Mouse (Mus musculus) embryonic facial prominence, embryonic 12.5 days (tissue): ENCODE data around the gene Lingo1. TPM values are rescaled to one million over a fixed set of nuclear protein-coding genes. Genes with fewer than 3 reads are reported as not detected.

Source experiments
- ATAC-seq: fragments of 200-750 bp; cut with Nextera tagmentation; 2 replicates; pipeline ENCODE4 v1.8.0; 2017; ENCODE audit not compliant: insufficient number of reproducible peaks, insufficient read depth, low FRiP score, low TSS enrichment
- H3K27ac ChIP-seq: fragments of 300-500 bp; sonication (generic); 2 replicates; pipeline ENCODE4 v1.5.1; 2016; ENCODE audit warnings: mild to moderate bottlenecking
- H3K27me3 ChIP-seq: fragments of 300-500 bp; sonication (generic); 2 replicates; pipeline ENCODE4 v1.6.1; 2016; ENCODE audit warnings: mild to moderate bottlenecking, moderate library complexity
- H3K36me3 ChIP-seq: fragments of 300-500 bp; sonication (generic); 2 replicates; pipeline ENCODE4 v1.6.1; 2016; ENCODE audit warnings: mild to moderate bottlenecking
- H3K4me1 ChIP-seq: fragments of 300-500 bp; sonication (generic); 2 replicates; pipeline ENCODE4 v1.6.1; 2016
- H3K4me2 ChIP-seq: fragments of 300-500 bp; sonication (generic); replicated peaks from 2 replicates; pipeline ENCODE4 v1.6.1; 2016; ENCODE audit warnings: mild to moderate bottlenecking, moderate library complexity
- H3K4me3 ChIP-seq: fragments of 300-500 bp; sonication (generic); 2 replicates; pipeline ENCODE4 v1.5.1; 2016; ENCODE audit warnings: mild to moderate bottlenecking
- H3K9ac ChIP-seq: fragments of 300-500 bp; sonication (generic); 2 replicates; pipeline ENCODE4 v1.6.1; 2016; ENCODE audit warnings: mild to moderate bottlenecking, moderate library complexity
- H3K9me3 ChIP-seq: fragments of 300-500 bp; sonication (generic); 2 replicates; pipeline ENCODE4 v1.6.1; 2016; ENCODE audit warnings: mild to moderate bottlenecking, moderate library complexity
- WGBS: fragments of 180-500 bp; shearing (Covaris S2); methylation state at CpG from one replicate; pipeline ENCODE4 v1.1.7; 2016; 5-methylcytosine and 5-hydroxymethylcytosine counted together
- polyA plus RNA-seq: library from polyadenylated mRNA; unstranded; fragments of >200 nt; fragmentation: Nextera tagmentation; extraction: Ambion mirVana; gene quantifications from 2 replicates; pipeline ENCODE4 v1.2.1, GENCODE M21; 2016

Gene Lingo1
- polyA plus RNA-seq, 1 experiment from 2014 or later, result 6.8 TPM

DNA sequence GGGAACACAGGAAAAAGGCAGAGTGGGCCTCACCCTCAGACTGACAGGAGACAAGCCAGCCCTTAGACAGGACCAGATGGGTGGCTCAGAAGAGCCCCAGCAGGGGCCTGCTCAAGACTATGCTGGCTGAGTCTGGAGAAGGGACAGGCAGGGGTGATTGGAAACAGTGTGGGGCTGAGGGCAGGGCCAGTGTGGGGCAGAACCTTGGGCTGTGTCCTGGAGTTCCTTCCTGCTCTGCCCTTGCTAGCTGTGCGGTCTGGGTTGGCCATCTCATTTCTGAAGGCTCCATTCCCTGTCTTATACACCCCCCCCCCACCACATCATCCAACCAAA lies 109.2 kb downstream of the Lingo1 start:
- Histone ChIP-seq H3K9ac (peak overlapping the region; percentile 33; the same call in 1 of the 2 replicates), H3K4me2 (no peak overlapping the region; the same call in 1 of the 2 replicates), H3K4me1 (peaks cover 26% of the 10 kb centered on the region), H3K9me3 (no peaks in the 10 kb centered on the region), H3K36me3 (no peaks in the 10 kb centered on the region), H3K27ac (peak overlapping the region; percentile 74), H3K4me3 (no peak overlapping the region), H3K27me3 (no peaks in the 10 kb centered on the region; the same call in 1 of the 2 replicates)
- WGBS, result 47% methylated on average over 1 of the region's 1 CpGs
- peak; percentile 32; the same call in 1 of the 2 replicates for ATAC-seq

DNA sequence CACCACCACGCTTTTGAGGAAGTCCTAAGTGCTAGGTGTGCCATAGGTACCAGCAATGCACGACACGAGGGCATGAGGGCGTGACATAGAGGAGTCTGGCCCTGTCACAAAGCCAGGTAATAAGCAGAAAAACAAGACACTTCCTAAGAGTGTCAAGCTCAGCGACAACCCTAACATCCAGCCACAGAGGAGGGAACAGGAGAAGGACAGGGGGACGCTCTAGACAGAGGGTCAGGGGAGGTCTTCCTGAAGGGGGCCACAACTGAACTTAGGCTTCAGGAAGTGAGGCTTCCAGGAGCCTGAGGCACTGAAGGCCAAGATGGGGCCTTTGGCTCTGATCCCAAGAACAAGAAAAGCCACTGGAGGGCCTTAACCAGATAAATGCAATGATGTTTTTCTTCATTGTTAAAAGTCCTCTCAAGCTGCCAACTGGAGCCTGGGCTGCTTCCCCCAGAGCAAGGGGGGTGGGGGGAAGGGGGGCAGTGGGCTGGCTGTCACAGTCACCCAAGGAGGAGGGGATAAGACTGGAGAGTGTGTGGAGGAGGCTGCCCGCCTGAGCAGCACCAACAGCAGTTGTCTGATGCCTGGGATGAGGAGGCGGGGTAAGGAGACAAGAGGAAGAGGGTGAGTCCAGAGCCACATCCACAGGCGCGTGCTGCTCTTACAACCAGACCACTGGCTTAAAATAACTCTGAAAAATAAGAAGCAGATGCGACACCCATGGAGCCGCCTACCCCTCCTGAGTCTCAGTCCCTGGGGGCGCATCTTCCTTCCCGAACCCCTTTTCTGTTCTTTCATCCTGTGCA lies 109.7 kb downstream of the Lingo1 start:
- Histone ChIP-seq H3K27me3 (no peaks in the 10 kb centered on the region; the same call in 1 of the 2 replicates), H3K9ac (peak overlapping the region; percentile 33; the same call in 1 of the 2 replicates), H3K4me3 (no peak overlapping the region), H3K4me1 (peaks cover 26% of the 10 kb centered on the region), H3K9me3 (no peaks in the 10 kb centered on the region), H3K36me3 (no peaks in the 10 kb centered on the region), H3K4me2 (no peak overlapping the region; the same call in 1 of the 2 replicates), H3K27ac (peak overlapping the region; percentile 74)
- ATAC-seq, result peak; percentile 54; the same call in 1 of the 2 replicates
- 32% methylated on average over 14 of the region's 14 CpGs for WGBS

DNA sequence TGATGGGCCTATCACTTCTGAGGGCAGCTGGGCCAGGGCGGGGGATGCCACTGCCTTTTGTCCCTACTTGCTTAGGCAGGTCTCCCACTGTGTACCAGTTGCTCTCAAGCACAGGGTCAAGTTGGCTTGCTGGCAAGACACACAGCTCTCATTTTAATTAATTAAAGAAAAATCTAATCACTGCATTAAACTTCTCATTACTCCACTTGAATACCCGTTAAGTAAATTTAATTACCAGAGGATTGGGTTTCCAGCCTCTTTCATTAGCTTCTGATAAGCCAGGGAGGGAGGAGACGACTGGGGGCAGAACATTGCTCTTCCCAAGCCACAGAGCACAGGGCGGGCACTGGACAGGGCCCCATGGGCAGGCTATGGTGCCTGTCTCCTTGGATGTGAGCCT lies 113.4 kb downstream of the Lingo1 start:
- Histone ChIP-seq H3K9ac (no peak overlapping the region), H3K9me3 (no peaks in the 10 kb centered on the region), H3K4me1 (peaks cover 14% of the 10 kb centered on the region), H3K4me3 (no peak overlapping the region), H3K4me2 (no peak overlapping the region), H3K36me3 (no peaks in the 10 kb centered on the region), H3K27me3 (no peaks in the 10 kb centered on the region; the same call in 1 of the 2 replicates), H3K27ac (no peak overlapping the region)
- no peak for ATAC-seq
- WGBS, result 47% methylated on average over 4 of the region's 4 CpGs

DNA sequence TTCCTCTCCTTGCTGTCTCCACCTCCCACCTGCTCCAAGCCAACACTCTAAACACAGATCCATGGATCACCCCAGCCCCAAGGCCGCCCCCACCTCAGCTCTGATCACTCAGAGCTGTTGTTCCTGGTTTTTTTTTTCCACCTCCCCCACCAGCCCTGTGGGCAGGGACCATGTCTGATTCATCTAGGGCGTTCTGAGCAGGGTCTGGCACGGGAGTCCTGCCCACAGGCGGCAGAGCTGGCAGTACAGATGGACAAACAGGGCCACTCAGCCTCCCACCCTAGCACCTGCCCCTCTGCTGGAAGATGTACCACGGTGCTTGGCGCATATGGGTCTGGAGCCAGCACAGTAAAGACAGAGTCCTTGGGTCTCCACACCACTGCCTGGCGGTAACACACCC lies 114.3 kb downstream of the Lingo1 start:
- H3K9ac ChIP-seq, result no peak overlapping the region
- H3K27ac ChIP-seq, result no peak overlapping the region
- 89% methylated on average over 7 of the region's 7 CpGs for WGBS
- no peaks in the 10 kb centered on the region; the same call in 1 of the 2 replicates for H3K27me3 ChIP-seq
- no peak overlapping the region for H3K4me2 ChIP-seq
- no peak for ATAC-seq
- H3K4me1 ChIP-seq, result peaks cover 10% of the 10 kb centered on the region
- no peaks in the 10 kb centered on the region for H3K9me3 ChIP-seq
- no peaks in the 10 kb centered on the region for H3K36me3 ChIP-seq
- H3K4me3 ChIP-seq, result no peak overlapping the region

DNA sequence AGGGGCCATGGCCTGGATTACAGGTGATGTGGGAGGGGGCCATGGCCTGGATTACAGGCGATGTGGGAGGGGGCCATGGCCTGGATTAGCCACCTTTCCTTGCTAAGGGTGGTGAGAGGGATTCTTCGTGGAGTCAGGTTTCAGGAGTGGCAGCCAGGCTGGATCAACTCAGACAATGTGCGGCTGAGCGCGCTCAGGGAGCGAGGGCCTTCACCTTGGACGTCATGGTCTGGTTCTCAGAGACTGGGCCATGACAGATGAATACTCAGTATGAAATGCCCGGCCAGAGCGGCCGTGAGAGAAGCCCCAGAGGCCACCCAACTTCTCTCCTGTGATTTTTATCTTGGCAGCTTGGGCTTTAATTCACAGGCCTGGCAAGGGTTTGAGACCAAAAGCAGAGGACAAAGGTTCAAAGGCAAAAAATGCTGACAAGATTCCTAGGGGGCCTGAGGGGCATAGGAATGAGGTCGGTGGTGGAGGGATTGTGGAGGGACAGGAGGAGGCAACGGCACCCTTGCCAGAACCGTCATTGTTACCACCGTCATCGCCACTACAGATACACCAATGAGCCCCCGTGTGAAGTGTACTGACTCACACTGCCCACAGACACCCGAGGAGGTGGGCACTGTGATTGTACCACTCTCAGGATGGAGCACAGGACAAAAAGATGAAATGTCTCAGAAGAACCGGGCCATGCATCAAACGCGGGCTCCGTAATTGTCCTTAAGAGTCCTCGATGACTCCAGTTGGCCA lies 117.2 kb downstream of the Lingo1 start:
- H3K27me3 ChIP-seq, result no peaks in the 10 kb centered on the region; the same call in 1 of the 2 replicates
- no peak overlapping the region for H3K4me2 ChIP-seq
- no peak for ATAC-seq
- no peak overlapping the region for H3K27ac ChIP-seq
- no peaks in the 10 kb centered on the region for H3K36me3 ChIP-seq
- H3K4me3 ChIP-seq, result no peak overlapping the region
- H3K9me3 ChIP-seq, result no peaks in the 10 kb centered on the region
- 88% methylated on average over 22 of the region's 22 CpGs for WGBS
- no peaks in the 10 kb centered on the region for H3K4me1 ChIP-seq
- H3K9ac ChIP-seq, result no peak overlapping the region

DNA sequence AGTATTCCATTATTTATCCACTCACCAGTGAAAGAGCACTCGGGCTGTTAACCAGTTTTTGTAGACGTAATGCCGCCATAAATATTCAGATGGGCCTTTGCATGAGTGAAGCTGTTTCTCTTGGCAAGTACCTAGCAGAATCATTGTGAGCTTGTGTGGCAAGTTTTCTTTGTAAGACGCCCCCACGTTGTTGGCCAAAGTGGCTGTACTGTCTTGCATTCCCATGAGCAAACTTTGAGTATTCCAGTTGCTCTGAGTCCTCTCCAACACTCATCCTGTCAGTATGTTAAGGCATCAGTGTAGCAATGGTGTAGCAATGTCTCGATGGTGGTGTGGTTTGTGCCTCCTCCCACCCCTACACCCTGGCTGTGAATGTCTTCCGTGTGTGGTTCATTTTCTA lies 120.6 kb downstream of the Lingo1 start:
- no peaks in the 10 kb centered on the region for H3K27me3 ChIP-seq
- WGBS, result 88% methylated on average over 7 of the region's 7 CpGs

DNA sequence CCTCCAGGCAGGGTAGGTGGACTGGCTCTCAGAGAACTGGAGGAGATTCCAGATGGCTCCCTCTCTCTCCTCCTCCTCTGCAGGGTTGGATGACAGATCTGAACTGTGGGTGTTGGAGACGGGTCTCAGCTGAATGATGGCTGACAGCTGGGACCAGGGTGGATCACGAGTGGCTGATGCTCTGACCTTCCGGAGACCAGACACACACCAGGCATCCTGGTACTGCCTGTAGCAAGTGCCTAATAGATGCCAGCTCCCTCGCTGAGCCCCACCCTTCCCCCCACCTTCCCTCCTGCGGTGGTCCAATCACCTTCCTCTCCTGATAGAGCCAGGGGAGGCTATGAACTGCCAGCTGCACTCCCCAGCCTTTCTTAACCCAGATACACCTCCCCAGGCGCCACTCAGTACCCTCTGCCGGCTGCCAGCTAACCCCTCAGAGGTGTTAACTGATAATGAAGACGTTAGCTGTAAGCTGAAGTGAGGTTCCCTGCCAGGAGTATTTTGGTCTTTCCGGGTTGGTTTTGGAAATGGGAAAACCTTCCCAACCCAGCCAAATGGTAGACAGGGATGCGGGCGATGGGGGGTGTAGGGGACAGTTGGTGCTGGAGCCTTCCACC lies 126.6 kb downstream of the Lingo1 start:
- Histone ChIP-seq H3K9me3 (no peaks in the 10 kb centered on the region), H3K27me3 (no peaks in the 10 kb centered on the region), H3K9ac (no peak overlapping the region), H3K4me2 (no peak overlapping the region), H3K4me1 (no peaks in the 10 kb centered on the region), H3K27ac (no peak overlapping the region), H3K4me3 (no peak overlapping the region), H3K36me3 (no peaks in the 10 kb centered on the region)
- WGBS, result 45% methylated on average over 11 of the region's 11 CpGs
- no peak for ATAC-seq

More for the DNA sequence above, 120.6 kb downstream of the Lingo1 start:
- H3K4me2 ChIP-seq, result no peak overlapping the region
- H3K4me1 ChIP-seq, result no peaks in the 10 kb centered on the region
- no peaks in the 10 kb centered on the region for H3K36me3 ChIP-seq
- no peak overlapping the region for H3K9ac ChIP-seq
- H3K27ac ChIP-seq, result no peak overlapping the region
- ATAC-seq, result no peak
- H3K9me3 ChIP-seq, result no peaks in the 10 kb centered on the region
- H3K4me3 ChIP-seq, result no peak overlapping the region

DNA sequence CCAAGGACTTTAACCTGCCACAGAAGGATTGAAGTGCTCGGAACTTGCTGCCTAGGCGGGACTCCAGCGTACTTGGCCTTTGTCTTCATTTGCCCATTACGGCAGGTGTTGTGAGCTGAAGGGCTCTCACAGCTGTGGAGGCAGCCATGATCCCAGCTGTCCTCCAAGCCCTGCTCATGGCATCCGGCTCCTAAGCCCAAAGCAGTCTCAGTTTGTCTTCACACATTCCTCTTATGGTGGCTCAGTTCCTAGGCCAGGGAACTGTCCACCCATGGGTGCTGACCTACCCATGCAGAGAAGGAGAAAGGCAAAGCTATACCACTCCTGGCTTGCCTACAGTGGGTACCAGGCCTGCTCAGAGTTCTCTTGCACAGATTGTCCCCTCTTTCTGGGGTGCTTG lies 132.1 kb downstream of the Lingo1 start:
- Histone ChIP-seq H3K36me3 (no peaks in the 10 kb centered on the region), H3K27me3 (peaks cover 3% of the 10 kb centered on the region; the same call in 1 of the 2 replicates), H3K4me3 (no peak overlapping the region), H3K27ac (no peak overlapping the region), H3K4me2 (no peak overlapping the region), H3K9ac (no peak overlapping the region), H3K9me3 (no peaks in the 10 kb centered on the region), H3K4me1 (no peaks in the 10 kb centered on the region)
- 81% methylated on average over 5 of the region's 5 CpGs for WGBS
- no peak for ATAC-seq

DNA sequence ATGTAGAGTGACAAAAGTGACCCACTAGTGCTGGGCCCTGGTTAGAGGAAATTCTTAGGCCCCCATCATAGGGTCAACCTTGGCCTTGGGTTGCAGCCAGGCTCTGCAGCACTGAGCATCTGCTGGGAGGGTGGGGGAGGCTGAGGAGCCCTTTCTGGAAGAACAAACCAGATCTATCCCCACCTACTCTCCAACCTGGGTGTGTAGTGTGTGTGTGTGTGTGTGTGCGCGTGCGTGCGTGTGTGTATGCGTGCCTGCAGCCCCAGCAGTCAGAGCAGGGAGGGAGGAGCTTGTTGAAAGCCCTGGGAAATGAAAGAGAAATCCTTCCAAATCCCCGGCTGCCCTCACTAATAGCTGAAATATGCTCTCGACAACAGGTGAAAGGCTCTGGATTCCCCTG lies 133.3 kb downstream of the Lingo1 start:
- Histone ChIP-seq H3K9me3 (no peaks in the 10 kb centered on the region), H3K27me3 (peaks cover 4% of the 10 kb centered on the region; the same call in 1 of the 2 replicates), H3K36me3 (no peaks in the 10 kb centered on the region), H3K9ac (no peak overlapping the region), H3K4me2 (no peak overlapping the region), H3K27ac (no peak overlapping the region), H3K4me3 (no peak overlapping the region), H3K4me1 (no peaks in the 10 kb centered on the region)
- 73% methylated on average over 7 of the region's 7 CpGs for WGBS
- ATAC-seq, result no peak

DNA sequence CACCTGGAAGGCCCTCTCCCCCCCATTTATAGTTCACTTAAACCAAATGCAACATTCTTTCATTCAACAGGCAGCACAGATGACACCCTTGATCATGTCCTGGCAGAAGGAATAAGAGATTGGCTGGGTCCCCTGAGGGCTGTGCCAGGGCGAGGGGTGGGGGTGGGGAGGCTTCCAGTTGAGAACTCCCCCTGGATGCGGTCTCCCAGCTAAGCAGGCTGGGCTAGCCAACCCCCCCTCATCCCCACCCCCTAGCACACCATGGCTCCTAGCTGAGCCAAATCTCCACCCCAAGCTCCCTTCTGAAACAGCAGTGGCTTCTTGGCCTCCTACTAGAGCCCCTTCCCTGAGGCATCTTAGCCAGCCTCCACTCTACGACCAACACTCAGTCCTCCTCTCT lies 133.9 kb downstream of the Lingo1 start:
- Histone ChIP-seq H3K9me3 (no peaks in the 10 kb centered on the region), H3K27ac (no peak overlapping the region), H3K4me2 (no peak overlapping the region), H3K4me3 (no peak overlapping the region), H3K9ac (no peak overlapping the region), H3K27me3 (peaks cover 4% of the 10 kb centered on the region; the same call in 1 of the 2 replicates), H3K36me3 (no peaks in the 10 kb centered on the region), H3K4me1 (no peaks in the 10 kb centered on the region)
- WGBS, result 68% methylated on average over 3 of the region's 3 CpGs
- no peak for ATAC-seq

DNA sequence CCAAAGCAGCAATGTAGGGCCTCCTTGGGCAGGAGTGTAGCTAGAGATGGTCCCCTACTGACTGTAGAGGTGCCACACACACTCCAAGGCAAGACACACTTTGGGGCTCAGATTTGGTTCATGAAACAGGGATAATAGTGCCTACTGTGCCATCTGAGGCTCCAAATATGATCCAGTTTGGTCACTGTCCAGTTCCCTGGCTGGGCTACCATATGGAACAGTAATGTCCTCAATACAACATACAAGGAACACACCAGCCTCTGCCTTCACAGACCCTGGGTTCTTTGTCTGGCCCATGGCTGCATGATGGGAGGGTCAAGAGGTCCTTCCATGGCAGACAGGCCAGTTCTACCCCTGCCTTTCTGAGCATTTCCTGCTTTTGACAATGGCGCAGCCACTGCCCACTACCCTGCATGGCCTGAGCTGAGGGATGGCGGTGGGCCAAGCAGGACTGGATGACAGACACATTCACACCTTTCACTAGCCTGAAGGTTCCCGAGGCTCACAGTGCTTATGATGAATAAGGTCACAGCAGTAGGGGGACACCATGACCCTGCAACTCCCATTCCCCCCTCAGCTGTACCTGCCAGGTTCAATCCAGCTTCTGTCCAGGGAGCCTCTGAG lies 134.9 kb downstream of the Lingo1 start:
- 80% methylated on average over 3 of the region's 3 CpGs for WGBS

More for the DNA sequence above, 134.9 kb downstream of the Lingo1 start:
- peaks cover 9% of the 10 kb centered on the region for H3K4me1 ChIP-seq
- H3K4me2 ChIP-seq, result no peak overlapping the region
- peaks cover 4% of the 10 kb centered on the region; the same call in 1 of the 2 replicates for H3K27me3 ChIP-seq
- no peak overlapping the region for H3K4me3 ChIP-seq
- H3K36me3 ChIP-seq, result no peaks in the 10 kb centered on the region
- no peak overlapping the region for H3K27ac ChIP-seq
- no peak overlapping the region for H3K9ac ChIP-seq
- no peak for ATAC-seq
- no peaks in the 10 kb centered on the region for H3K9me3 ChIP-seq
